Mouse (Mus musculus) kidney, adult 9 months (tissue): Measurements from ENCODE around the gene BC048562.

Experiments
- DNase-seq: peaks from one replicate; pipeline ENCODE4 v3.0.0; 2022

Gene BC048562

GRCm38 (mm10) chr9:108451519-108452160 lies 15.4 kb downstream of the BC048562 start:
- DNase-seq, result no peak

GRCm38 (mm10) chr9:108452291-108452906 lies 16.1 kb downstream of the BC048562 start:
- peak; percentile 83 for DNase-seq

- no peak for DNase-seq
Observed at GRCm38 (mm10) chr9:108452911-108453310, 16.6 kb downstream of the BC048562 start.

GRCm38 (mm10) chr9:108453458-108453857 lies 17.2 kb downstream of the BC048562 start:
- DNase-seq, result no peak

GRCm38 (mm10) chr9:108454429-108454828 lies 18.1 kb downstream of the BC048562 start:
- DNase-seq, result no peak

- no peak for DNase-seq
Observed at GRCm38 (mm10) chr9:108455747-108456571, 19.7 kb downstream of the BC048562 start.

GRCm38 (mm10) chr9:108456953-108457352 lies 20.7 kb downstream of the BC048562 start:
- DNase-seq, result no peak

GRCm38 (mm10) chr9:108459939-108460318 lies 23.6 kb downstream of the BC048562 start:
- DNase-seq, result no peak

GRCm38 (mm10) chr9:108460319-108461178 lies 24.3 kb downstream of the BC048562 start, which contains the start of gene Ccdc71:
Gene Ccdc71 (plus strand): TSS chr9:108460527.
- DNase-seq, result peak; percentile 88

- DNase-seq, result peak; percentile 32
Observed at GRCm38 (mm10) chr9:108461181-108461631, 24.9 kb downstream of the BC048562 start, which contains the start of gene Klhdc8b. Gene Klhdc8b (minus strand): TSS chr9:108461581.

- DNase-seq, result no peak
Observed at GRCm38 (mm10) chr9:108461675-108462074, 25.4 kb downstream of the BC048562 start.

GRCm38 (mm10) chr9:108462192-108462591 lies 25.9 kb downstream of the BC048562 start:
- DNase-seq, result no peak

- no peak for DNase-seq
Observed at GRCm38 (mm10) chr9:108463713-108464112, 27.4 kb downstream of the BC048562 start.

- no peak for DNase-seq
Observed at GRCm38 (mm10) chr9:108466219-108466618, 29.9 kb downstream of the BC048562 start.

GRCm38 (mm10) chr9:108469430-108469829 lies 33.1 kb downstream of the BC048562 start:
- DNase-seq, result no peak

GRCm38 (mm10) chr9:108469845-108470244 lies 33.6 kb downstream of the BC048562 start:
- DNase-seq, result no peak

- DNase-seq, result no peak
Observed at GRCm38 (mm10) chr9:108474528-108474927, 38.2 kb downstream of the BC048562 start.

- peak; percentile 81 for DNase-seq
Observed at GRCm38 (mm10) chr9:108478638-108479156, 42.4 kb downstream of the BC048562 start.

GRCm38 (mm10) chr9:108479241-108479640 lies 43.0 kb downstream of the BC048562 start:
- peak; percentile 27 for DNase-seq

GRCm38 (mm10) chr9:108479721-108480351 lies 43.6 kb downstream of the BC048562 start, which contains the start of gene Lamb2:
Gene Lamb2 (plus strand): TSS chr9:108479736.
- peak; percentile 74 for DNase-seq

GRCm38 (mm10) chr9:108480813-108481519 lies 44.7 kb downstream of the BC048562 start:
- no peak for DNase-seq
